Mouse (Mus musculus) midbrain, embryonic 13.5 days (tissue): ENCODE data around the gene Nfix. TPM values are rescaled to one million over a fixed set of nuclear protein-coding genes. Genes with fewer than 3 reads are reported as not detected.

Source experiments
- ATAC-seq: fragments of 200-750 bp; cut with Nextera tagmentation; 2 replicates; pipeline ENCODE4 v1.8.0; 2017; ENCODE audit warnings: mild to moderate bottlenecking, moderate TSS enrichment, moderate library complexity
- H3K27ac ChIP-seq: fragments of 300-500 bp; sonication (generic); 2 replicates; pipeline ENCODE4 v1.5.1; 2015; ENCODE audit warnings: inconsistent platforms, mild to moderate bottlenecking, moderate library complexity
- H3K27me3 ChIP-seq: fragments of 300-500 bp; sonication (generic); 2 replicates; pipeline ENCODE4 v1.6.1; 2015; ENCODE audit warnings: mild to moderate bottlenecking, inconsistent platforms
- H3K36me3 ChIP-seq: fragments of 300-500 bp; sonication (generic); 2 replicates; pipeline ENCODE4 v1.6.1; 2015; ENCODE audit warnings: mild to moderate bottlenecking, inconsistent platforms
- H3K4me1 ChIP-seq: fragments of 300-500 bp; sonication (generic); replicated peaks from 2 replicates; pipeline ENCODE4 v1.6.1; 2015; ENCODE audit warnings: inconsistent platforms
- H3K4me2 ChIP-seq: fragments of 300-500 bp; sonication (generic); replicated peaks from 2 replicates; pipeline ENCODE4 v1.6.1; 2015; ENCODE audit warnings: moderate library complexity, mild to moderate bottlenecking, inconsistent platforms
- H3K4me3 ChIP-seq: fragments of 300-500 bp; sonication (generic); replicated peaks from 2 replicates; pipeline ENCODE4 v1.5.1; 2015; ENCODE audit warnings: mild to moderate bottlenecking, inconsistent platforms
- H3K9ac ChIP-seq: fragments of 300-500 bp; sonication (generic); replicated peaks from 2 replicates; pipeline ENCODE4 v1.6.1; 2015; ENCODE audit warnings: mild to moderate bottlenecking, inconsistent platforms
- H3K9me3 ChIP-seq: fragments of 300-500 bp; sonication (generic); 2 replicates; pipeline ENCODE4 v1.6.1; 2016; ENCODE audit warnings: mild to moderate bottlenecking, inconsistent platforms
- WGBS: fragments of 180-500 bp; shearing (Covaris S2); methylation state at CpG from one replicate; pipeline ENCODE4 v1.1.7; 2015; 5-methylcytosine and 5-hydroxymethylcytosine counted together
- polyA plus RNA-seq: library from polyadenylated mRNA; unstranded; fragments of >200 nt; fragmentation: Nextera tagmentation; extraction: Ambion mirVana; gene quantifications from 2 replicates; pipeline ENCODE4 v1.2.1, GENCODE M21; 2015

Nfix gene
- polyA plus RNA-seq, result 22.4 and 28.4 TPM in 2 replicates

DNA sequence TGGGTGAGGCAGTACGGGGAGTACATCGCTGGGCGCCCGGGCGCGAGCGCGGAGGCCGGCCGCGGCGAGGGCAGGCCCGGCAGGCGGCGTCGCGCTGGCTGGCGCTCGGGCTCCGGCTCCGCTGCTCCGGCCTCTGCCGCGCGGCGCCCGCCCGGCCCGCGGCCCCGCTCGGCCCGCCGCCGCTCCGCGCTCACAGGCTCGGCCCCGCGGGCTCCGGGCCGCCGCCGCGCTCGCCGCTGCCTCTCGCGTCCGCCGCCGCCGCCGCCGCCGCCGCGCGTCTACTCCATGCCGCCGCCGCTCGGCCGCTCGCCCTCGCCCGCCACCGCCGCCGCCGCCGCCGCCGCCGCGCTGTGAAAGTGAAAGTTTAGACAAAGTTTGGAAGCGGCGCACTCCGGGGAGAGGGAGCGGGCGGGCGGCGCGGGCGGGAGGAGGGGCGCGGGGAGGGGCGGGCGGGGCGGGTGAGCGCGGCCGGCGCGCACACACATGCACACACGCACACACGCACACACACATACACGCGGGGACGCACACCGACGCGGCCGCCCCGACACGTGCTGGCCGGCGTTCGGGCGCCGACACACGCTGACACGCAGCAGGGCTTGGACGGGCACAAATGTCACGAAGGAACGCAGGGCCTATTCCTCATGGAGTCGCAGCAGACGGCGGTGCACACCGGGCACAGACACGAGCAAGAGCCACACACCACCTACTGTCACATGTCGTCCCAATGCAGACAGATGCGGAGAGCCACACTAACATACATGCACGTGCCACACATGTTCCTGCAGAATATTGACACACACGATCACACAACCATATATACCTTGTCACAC is at the start of gene Nfix:
TSS of gene Nfix (minus strand) at position 346 of the 833 bp plus-strand sequence.
- peak within 1 kb of the TSS; percentile 82 for H3K9ac ChIP-seq
- WGBS, result 1% methylated on average over 51 of the region's 125 CpGs
- peak within 1 kb of the TSS; percentile 74 for H3K27ac ChIP-seq
- peak; percentile 25; the same call in 1 of the 2 replicates for ATAC-seq
- H3K4me1 ChIP-seq, result peaks cover 27% of the 10 kb centered on the region
- H3K9me3 ChIP-seq, result no peaks in the 10 kb centered on the region
- H3K4me3 ChIP-seq, result peak within 1 kb of the TSS; percentile 68
- H3K27me3 ChIP-seq, result peaks cover 98% of the 10 kb centered on the region
- peak within 1 kb of the TSS; percentile 96 for H3K4me2 ChIP-seq
- no peaks in the 10 kb centered on the region for H3K36me3 ChIP-seq

DNA sequence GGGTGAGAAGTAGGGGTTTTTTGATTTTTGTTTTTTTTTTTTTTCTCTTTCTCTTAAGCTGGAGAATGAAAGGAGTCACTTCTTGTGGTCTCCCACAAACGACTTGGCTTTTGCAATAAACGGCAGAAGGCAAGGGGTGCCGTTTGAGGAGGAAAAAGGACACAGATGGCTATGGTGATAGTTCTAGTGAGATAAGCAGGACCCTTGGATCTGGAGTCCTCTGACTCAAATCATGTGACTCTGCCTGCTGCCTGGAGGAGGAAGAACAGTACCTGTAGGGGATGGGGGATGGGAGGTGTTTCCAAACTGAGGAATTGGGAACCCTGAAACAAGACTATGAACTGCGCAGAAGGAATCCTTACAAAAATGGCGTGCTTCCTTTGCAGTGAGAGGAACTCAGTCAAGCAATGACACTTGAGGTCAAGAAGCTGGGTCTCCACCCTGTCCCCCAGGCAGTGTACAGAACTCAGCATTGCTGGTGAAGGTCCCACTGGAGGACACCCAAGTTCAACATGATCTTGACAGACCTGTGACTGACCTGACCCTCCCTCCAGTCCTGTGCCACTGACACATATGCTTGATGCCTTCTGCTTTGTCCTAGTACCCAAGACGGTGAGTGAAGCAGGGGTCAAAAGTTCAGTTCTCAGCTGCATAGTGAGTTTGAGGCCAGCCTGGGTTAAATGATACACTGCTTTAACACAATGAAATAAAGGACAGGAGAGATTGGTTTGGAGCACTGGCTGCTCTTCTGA is 47.7 kb upstream of the Nfix start:
- ATAC-seq, result no peak
- H3K36me3 ChIP-seq, result peaks cover 22% of the 10 kb centered on the region
- WGBS, result 56% methylated on average over 6 of the region's 6 CpGs
- peak overlapping the region; percentile 49 for H3K4me3 ChIP-seq
- H3K4me2 ChIP-seq, result peak overlapping the region; percentile 66
- H3K27me3 ChIP-seq, result no peaks in the 10 kb centered on the region
- H3K9ac ChIP-seq, result peak overlapping the region; percentile 71
- no peaks in the 10 kb centered on the region for H3K9me3 ChIP-seq
- peak overlapping the region; percentile 79 for H3K27ac ChIP-seq
- H3K4me1 ChIP-seq, result peaks cover 35% of the 10 kb centered on the region

DNA sequence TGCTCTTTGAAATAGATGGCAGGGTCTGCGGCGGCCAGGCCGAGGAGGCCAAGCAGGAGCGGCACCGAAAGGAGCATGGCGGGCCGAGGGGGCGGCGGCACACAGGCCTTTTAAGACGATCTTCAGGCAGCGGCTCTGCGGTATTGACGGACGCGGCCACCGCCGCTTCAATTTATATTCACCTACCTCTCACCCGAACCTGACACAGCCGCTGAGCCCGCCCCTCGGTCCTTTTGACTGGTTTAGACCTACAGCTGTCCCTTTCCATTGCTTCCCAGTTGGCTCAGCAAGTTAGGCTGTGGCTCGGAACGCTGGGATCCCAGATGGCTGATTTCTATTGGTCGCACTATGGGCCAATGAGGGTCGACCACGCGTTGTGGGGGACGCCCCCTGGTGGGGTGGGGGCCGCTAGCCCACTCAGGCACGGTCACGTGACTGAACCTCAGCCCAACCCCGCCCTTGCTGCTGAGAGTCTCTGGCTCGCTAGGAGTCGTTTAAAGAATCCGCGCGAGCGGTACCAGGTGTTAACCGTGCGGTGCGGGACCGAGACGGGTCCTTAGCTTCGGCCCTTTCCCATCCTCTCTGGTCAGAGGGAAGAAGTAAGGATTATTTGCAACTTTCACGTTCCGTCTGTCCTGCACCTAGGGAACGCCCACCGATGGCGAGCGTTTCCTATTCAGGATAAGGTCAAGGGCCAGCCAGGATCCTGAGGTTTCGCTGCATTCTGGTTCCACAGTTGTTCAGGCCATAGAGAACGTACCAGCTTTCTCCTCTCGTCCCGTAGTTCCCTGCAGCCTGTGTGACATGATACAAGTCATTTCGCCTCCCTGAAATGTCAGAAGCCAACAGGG is 46.8 kb upstream of the Nfix start, which contains the start of gene Calr:
TSS of gene Calr (minus strand) at position 213 of the 851 bp plus-strand sequence.
- ATAC-seq, result peak; percentile 99
- Histone ChIP-seq H3K4me1 (peaks cover 41% of the 10 kb centered on the region), H3K27ac (peak within 1 kb of the TSS; percentile 88), H3K9ac (peak within 1 kb of the TSS; percentile 98), H3K4me3 (peak within 1 kb of the TSS; percentile 97), H3K4me2 (peak within 1 kb of the TSS; percentile 89), H3K27me3 (no peaks in the 10 kb centered on the region), H3K9me3 (no peaks in the 10 kb centered on the region), H3K36me3 (peaks cover 31% of the 10 kb centered on the region)
- WGBS, result under 1% methylated on average over 55 of the region's 55 CpGs

DNA sequence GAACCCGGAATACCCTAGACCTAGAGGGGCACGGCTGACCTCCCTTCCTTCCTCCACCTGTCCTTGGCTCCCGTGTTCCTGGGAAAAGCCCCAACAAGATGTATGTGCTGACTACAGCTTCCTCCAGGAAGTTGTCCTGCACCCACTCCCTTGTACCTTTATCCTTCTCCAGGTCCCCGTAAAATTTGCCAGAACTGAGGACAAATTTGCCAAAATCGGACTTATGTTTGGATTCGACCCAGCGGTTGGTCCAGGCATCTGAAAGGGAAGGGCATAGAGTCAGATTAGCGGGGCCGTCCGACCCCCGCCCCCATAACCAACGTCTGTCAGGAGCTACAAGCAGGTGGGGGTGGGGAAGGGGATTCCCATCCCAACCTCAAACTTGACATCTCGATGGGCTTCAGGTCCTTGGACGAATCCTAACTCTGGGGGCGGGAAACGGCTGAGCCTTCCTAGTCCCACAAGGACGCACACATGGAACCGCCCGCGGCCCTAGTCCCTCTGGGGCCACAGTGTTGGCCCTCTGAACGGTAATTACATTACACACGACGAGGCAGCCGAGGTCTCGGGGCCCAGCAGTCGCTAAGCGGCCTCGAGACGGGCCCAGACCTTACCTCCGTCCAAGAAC is 46.1 kb upstream of the Nfix start:
- peak overlapping the region; percentile 97 for H3K4me3 ChIP-seq
- no peaks in the 10 kb centered on the region for H3K9me3 ChIP-seq
- ATAC-seq, result no peak; the same call in 1 of the 2 replicates
- H3K36me3 ChIP-seq, result peaks cover 38% of the 10 kb centered on the region
- WGBS, result under 1% methylated on average over 30 of the region's 30 CpGs
- H3K9ac ChIP-seq, result peak overlapping the region; percentile 98
- peak overlapping the region; percentile 89 for H3K4me2 ChIP-seq
- H3K27ac ChIP-seq, result peak overlapping the region; percentile 88
- H3K27me3 ChIP-seq, result no peaks in the 10 kb centered on the region
- H3K4me1 ChIP-seq, result peaks cover 44% of the 10 kb centered on the region

DNA sequence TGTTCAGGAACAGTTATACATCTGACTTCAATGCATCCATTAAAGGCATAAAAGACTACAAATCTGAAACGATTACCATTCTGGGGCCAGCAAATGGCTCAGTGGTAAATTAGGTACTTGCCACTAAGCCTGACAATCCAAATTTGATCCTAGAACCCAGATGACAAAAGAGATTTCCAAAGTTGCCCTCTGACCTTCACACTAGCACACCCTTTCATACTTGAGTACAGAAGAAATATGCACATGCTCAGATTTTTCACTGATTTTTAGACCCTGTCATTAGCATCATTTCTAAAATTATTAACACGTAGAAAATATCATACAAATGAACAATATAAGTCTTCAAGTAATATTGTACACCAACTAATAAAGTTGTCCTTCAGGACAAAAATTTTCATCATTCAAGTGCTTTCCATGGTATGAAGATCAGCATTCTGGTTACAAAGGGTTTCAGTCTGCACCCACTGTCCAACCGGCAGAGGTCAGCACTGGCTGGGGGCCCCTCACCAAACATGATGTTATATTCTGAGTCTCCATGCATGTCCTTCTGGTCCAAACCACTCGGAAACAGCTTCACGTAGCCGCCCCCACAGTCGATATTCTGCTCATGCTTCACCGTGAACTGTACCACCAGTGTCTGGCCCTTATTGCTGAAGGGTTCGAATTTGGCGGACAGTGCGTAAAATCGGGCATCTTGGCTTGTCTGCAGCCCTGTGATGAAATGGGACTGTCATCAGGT is 45.4 kb upstream of the Nfix start:
- H3K36me3 ChIP-seq, result peaks cover 38% of the 10 kb centered on the region
- no peaks in the 10 kb centered on the region for H3K9me3 ChIP-seq
- H3K27me3 ChIP-seq, result no peaks in the 10 kb centered on the region
- H3K4me3 ChIP-seq, result peak overlapping the region; percentile 97
- H3K9ac ChIP-seq, result peak overlapping the region; percentile 98
- H3K4me2 ChIP-seq, result peak overlapping the region; percentile 89
- peak overlapping the region; percentile 88 for H3K27ac ChIP-seq
- H3K4me1 ChIP-seq, result peaks cover 44% of the 10 kb centered on the region
- 17% methylated on average over 12 of the region's 12 CpGs for WGBS
- ATAC-seq, result no peak

DNA sequence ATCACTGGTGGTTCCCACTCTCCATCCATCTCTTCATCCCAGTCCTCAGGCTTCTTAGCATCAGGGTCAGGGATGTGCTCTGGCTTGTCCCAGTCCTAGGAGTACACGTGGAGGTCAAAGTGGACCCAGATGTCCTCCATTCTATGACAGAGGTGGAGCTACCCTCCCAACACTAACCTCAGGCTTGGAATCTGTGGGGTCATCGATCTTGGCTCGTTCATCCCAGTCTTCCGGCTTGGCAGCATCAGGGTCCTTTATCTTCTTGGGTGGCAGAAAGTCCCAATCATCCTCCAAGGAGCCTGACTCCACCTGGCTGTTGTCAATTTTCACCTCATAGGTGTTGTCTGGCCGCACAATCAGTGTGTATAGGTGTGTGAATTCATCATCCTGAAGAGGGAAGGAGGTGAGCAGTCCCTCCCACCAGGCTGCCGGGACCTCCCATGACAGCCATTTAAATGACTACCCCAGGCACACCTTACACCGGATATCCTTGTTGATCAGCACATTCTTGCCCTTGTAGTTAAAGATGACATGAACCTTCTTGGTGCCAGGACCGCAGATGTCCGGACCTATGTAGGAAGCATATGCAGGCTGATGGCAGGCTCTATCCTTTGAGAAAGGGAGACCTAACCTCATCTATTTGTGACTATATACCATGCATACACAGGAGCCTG is 44.4 kb upstream of the Nfix start:
- ATAC-seq, result no peak
- Histone ChIP-seq H3K4me1 (peaks cover 49% of the 10 kb centered on the region), H3K9me3 (no peaks in the 10 kb centered on the region), H3K27me3 (no peaks in the 10 kb centered on the region), H3K4me2 (peak overlapping the region; percentile 89), H3K36me3 (peaks cover 38% of the 10 kb centered on the region), H3K9ac (peak overlapping the region; percentile 98; the same call in 1 of the 2 replicates), H3K4me3 (peak overlapping the region; percentile 97), H3K27ac (no peak overlapping the region)
- 89% methylated on average over 9 of the region's 9 CpGs for WGBS

DNA sequence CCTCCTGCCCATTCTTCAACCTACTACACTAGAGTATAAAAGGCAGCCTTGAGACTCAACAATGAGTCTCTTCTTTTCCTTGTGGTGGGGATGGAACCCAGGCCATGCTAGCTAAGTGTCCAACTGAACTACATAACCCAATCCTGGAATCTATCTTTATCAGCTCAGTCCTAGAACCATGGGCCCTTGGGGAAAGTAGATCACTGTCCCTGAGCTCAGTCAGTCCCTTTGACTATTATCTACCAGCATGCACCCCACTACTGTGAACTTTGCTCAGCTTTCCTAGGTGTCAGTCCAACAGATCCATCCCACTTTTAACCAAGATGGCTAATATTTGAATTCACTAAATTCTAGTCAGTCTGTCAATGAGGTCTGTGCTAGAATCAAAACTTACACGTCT is 41.4 kb upstream of the Nfix start:
- H3K4me1 ChIP-seq, result peaks cover 51% of the 10 kb centered on the region
- no peak overlapping the region for H3K4me3 ChIP-seq
- H3K9me3 ChIP-seq, result no peaks in the 10 kb centered on the region
- no peak overlapping the region for H3K4me2 ChIP-seq
- WGBS, result 76% methylated on average over 1 of the region's 1 CpGs
- no peaks in the 10 kb centered on the region for H3K27me3 ChIP-seq
- H3K36me3 ChIP-seq, result peaks cover 65% of the 10 kb centered on the region
- H3K9ac ChIP-seq, result no peak overlapping the region
- no peak overlapping the region for H3K27ac ChIP-seq
- no peak for ATAC-seq

DNA sequence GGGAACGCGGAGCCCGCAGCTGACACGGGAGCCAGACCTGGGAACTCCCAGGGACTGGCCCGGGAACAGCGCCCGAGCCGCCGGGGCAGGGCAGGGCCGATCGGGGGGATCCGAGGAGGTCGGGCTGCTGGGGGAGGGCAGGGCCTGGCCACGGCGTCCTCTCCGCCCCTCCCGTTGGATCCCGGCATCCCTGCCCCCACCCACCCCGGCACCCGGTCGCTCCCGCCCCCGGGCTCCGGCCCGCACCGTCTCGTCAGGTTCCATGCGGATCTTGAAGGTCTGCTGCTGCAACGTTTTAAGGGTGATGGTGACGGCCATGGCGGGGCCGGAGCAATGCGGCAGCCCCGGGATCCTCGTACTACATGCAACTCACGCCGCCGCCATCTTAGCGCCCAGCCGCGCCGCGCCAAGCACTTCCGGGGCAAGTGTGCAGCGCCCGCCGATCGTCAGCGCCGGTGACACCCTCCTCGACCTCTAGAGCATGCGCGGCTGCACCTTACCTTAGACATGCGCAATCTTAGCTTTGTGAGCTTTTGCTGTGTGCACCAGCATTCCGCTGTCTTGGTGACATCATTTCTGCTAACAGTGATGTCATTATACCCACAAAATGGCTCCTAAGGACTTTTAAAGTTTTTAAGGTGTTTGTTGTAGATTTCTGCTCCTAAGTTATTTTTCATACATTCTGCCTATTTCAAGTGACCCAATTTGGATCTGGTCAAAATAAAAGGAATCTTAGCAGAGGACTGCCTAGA is 40.3 kb upstream of the Nfix start, which contains the start of gene Rad23a:
TSS of gene Rad23a (minus strand) at position 418 of the 752 bp plus-strand sequence.
- H3K4me1 ChIP-seq, result peaks cover 51% of the 10 kb centered on the region
- peak within 1 kb of the TSS; percentile 80 for H3K4me2 ChIP-seq
- H3K4me3 ChIP-seq, result peak within 1 kb of the TSS; percentile 92

DNA sequence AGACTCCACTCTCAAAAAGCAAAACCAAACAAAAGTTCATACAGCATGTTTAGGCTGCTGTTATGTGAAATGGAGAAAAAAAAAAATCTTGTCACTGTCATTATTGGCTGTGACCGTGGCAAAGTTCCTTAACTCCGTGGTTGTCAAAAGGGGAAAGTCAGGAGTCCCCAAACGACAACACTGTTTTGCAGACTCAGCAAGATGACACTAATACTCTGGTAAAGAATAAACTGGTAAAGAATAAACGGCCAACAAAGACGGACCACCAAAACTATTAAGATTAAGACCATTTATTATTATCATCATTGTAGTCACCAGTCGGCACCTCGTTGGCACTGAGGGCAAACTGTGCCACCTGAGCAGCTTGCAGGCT is 39.7 kb upstream of the Nfix start:
- Histone ChIP-seq H3K36me3 (peaks cover 80% of the 10 kb centered on the region), H3K4me3 (peak overlapping the region; percentile 92), H3K9ac (peak overlapping the region; percentile 94), H3K4me1 (peaks cover 49% of the 10 kb centered on the region), H3K4me2 (peak overlapping the region; percentile 80), H3K27me3 (no peaks in the 10 kb centered on the region), H3K27ac (peak overlapping the region; percentile 84), H3K9me3 (no peaks in the 10 kb centered on the region)
- no peak for ATAC-seq
- WGBS, result 6% methylated on average over 7 of the region's 7 CpGs

More for the DNA sequence above, 40.3 kb upstream of the Nfix start, which contains the start of gene Rad23a:
- Histone ChIP-seq H3K9ac (peak within 1 kb of the TSS; percentile 94), H3K9me3 (no peaks in the 10 kb centered on the region), H3K27me3 (no peaks in the 10 kb centered on the region), H3K27ac (peak within 1 kb of the TSS; percentile 84), H3K36me3 (peaks cover 76% of the 10 kb centered on the region)
- peak; percentile 97 for ATAC-seq
- WGBS, result under 1% methylated on average over 54 of the region's 55 CpGs
